9 mouse cellular contexts compared by ENCODE assay signal in the genomic region with DNA sequence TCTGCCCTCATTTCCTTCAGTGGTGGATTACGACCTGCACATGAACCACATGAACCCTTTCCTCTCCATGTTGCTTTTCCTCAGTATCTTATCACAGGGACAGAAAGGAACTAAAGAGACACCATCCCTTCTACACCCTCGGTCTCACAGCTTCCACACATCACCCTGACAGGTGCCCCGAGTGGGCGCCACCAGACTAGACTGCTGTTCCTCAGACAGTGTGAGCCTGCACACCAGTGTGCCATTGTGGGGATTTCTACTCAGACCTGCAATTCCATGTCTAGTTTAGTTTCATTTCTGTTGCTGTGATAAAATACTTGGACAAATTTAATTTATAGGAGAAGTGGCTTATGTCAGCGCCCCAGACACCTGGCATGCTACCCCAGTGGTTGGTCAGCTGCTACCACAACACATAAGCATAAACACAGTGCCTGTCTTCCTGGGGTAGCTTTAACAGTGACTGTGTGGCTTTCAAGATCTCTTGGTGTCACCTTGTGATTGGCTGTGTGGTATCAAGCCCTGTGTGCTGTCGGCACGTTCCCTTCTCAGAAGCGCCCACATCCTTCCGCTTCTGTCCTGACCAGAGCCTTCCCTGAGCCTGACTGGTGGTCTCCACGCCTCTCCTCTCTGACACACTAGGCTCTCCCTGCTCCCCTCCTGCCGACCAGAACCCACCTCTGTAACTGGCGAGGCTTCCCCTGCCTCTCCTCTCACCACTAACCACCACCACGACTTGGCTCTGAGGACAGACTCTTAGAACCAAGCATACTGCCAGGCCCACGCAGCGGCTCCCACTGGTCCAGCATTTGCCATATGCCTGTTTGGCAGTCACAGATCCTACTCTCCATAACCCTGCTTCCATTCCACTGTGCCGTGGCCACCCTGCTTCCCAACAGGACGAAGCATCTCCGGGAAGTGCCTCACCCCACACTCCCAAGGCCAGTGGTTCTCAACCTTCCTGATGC. TPM values are rescaled to one million over a fixed set of nuclear protein-coding genes. Genes with fewer than 3 reads are reported as not detected.
DNase-seq lines count a peak whose midpoint lies in the region; ATAC-seq and TF ChIP-seq lines count a peak whose summit lies in the region.
"Had no signal": no experiment of that assay in that cellular context is flagged by ENCODE, and none has a peak within 500 bp of the region (broad histone marks: within the 10 kb centered on the region; RNA-seq: fewer than 3 reads in every experiment).

No protein-coding gene starts in this region.

- no peak for DNase-seq in heart, postnatal 10 days
- DNase-seq in MEL (ENCODE audit: low read depth, low spot score) = peak; percentile 69
- DNase-seq in induced T-regulatory cell, adult 2 months (ENCODE audit: low read depth) = peak; percentile 92
- DNase-seq in testis, postnatal 10 days (ENCODE audit: low spot score) = no peak
- DNase-seq: gastrocnemius, adult 2 months had no signal

- intact Hi-C loops in heart, postnatal 10 days (cut with DNase I) = loop anchor here (10.0 kb wide), 1 partner anchor 493 kb away; no protein-coding TSS in a partner anchor

- 69% methylated on average over 18 of the region's 18 CpGs for WGBS in heart, embryonic 15.5 days
- 76% methylated on average over 18 of the region's 18 CpGs for WGBS in small intestine, adult 2 months
- 88% methylated on average over 18 of the region's 18 CpGs for WGBS in neural tube, embryonic 15.5 days
- WGBS in kidney, embryonic 16.5 days = 89% methylated on average over 18 of the region's 18 CpGs

- no peak for TF ChIP-seq RAD21 in MEL (IDR thresholded peaks at IDR 0.05; ENCODE audit: low read depth, low read length)

- H3K9ac ChIP-seq in heart, embryonic 15.5 days = no peak overlapping the region
- H3K9ac ChIP-seq in MEL (ENCODE audit: control insufficient read depth, low read depth, low read length, poor library complexity, severe bottlenecking) = no peak overlapping the region
- no peak overlapping the region for H3K9ac ChIP-seq in neural tube, embryonic 15.5 days (replicated peaks)
- no peak overlapping the region for H3K9ac ChIP-seq in kidney, embryonic 16.5 days (replicated peaks; ENCODE audit: low read length)

- H3K4me1 ChIP-seq in heart, embryonic 15.5 days (replicated peaks) = no peaks in the 10 kb centered on the region
- H3K4me1 ChIP-seq in MEL (ENCODE audit: control insufficient read depth in 1 of 2, insufficient read depth in 2 of 2, low read length in 2 of 2) = peaks cover 0 to 7% of the 10 kb centered on the region in 2 experiments; a peak in 2 of 4 replicates
- H3K4me1 ChIP-seq in small intestine, adult 2 months (ENCODE audit: control insufficient read depth, insufficient read depth, insufficient read length, low read length) = peaks cover 15% of the 10 kb centered on the region
- H3K4me1 ChIP-seq in neural tube, embryonic 15.5 days = no peaks in the 10 kb centered on the region
- no peaks in the 10 kb centered on the region for H3K4me1 ChIP-seq in kidney, embryonic 16.5 days (ENCODE audit: insufficient read depth, low read length)

- no peaks in the 10 kb centered on the region for H3K9me3 ChIP-seq in heart, embryonic 15.5 days (replicated peaks)
- no peaks in the 10 kb centered on the region for H3K9me3 ChIP-seq in MEL (replicated peaks; ENCODE audit: insufficient read depth, low read length)
- no peaks in the 10 kb centered on the region for H3K9me3 ChIP-seq in neural tube, embryonic 15.5 days (replicated peaks)
- no peaks in the 10 kb centered on the region for H3K9me3 ChIP-seq in kidney, embryonic 16.5 days (ENCODE audit: low read length)

- peaks cover 21% of the 10 kb centered on the region; the same call in 1 of the 2 replicates for H3K27me3 ChIP-seq in heart, embryonic 15.5 days
- peaks cover 0 to 1% of the 10 kb centered on the region in 2 experiments; a peak in 1 of 4 replicates for H3K27me3 ChIP-seq in MEL (ENCODE audit: control insufficient read depth in 1 of 2, insufficient read depth in 2 of 2, low read length in 2 of 2)
- H3K27me3 ChIP-seq in small intestine, adult 2 months (ENCODE audit: control insufficient read depth, insufficient read depth, low read length) = no peaks in the 10 kb centered on the region
- H3K27me3 ChIP-seq in neural tube, embryonic 15.5 days (replicated peaks) = no peaks in the 10 kb centered on the region
- H3K27me3 ChIP-seq in kidney, embryonic 16.5 days (ENCODE audit: insufficient read depth, low read length) = no peaks in the 10 kb centered on the region

- no peaks in the 10 kb centered on the region for H3K79me2 ChIP-seq in MEL (ENCODE audit: control insufficient read depth, insufficient read depth, low read length, poor library complexity)

- H3K36me3 ChIP-seq in heart, embryonic 15.5 days = no peaks in the 10 kb centered on the region
- no peaks in the 10 kb centered on the region; a peak in 1 of 4 replicates for H3K36me3 ChIP-seq in MEL (ENCODE audit: control insufficient read depth in 1 of 2, insufficient read depth in 2 of 2, low read length in 2 of 2)
- H3K36me3 ChIP-seq in small intestine, adult 2 months (ENCODE audit: control insufficient read depth, insufficient read depth, low read length) = peaks cover 16% of the 10 kb centered on the region
- peaks cover 28% of the 10 kb centered on the region for H3K36me3 ChIP-seq in neural tube, embryonic 15.5 days
- H3K36me3 ChIP-seq in kidney, embryonic 16.5 days (ENCODE audit: insufficient read depth, low read length) = peaks cover 7% of the 10 kb centered on the region; the same call in 1 of the 2 replicates

- TF ChIP-seq EP300 in MEL (IDR thresholded peaks at IDR 0.05; ENCODE audit: low read depth in 1 of 2, low read length in 2 of 2) = 0 out of 4 replicates have a peak, but pooled peaks of 1 of the 2 experiments have one; percentile 12

- H3K27ac ChIP-seq in heart, embryonic 15.5 days = no peak overlapping the region
- no peak overlapping the region for H3K27ac ChIP-seq in MEL (ENCODE audit: control insufficient read depth, low read depth, low read length)
- H3K27ac ChIP-seq in small intestine, adult 2 months (ENCODE audit: insufficient read depth, low read depth, low read length) = peak overlapping the region; percentile 81
- no peak overlapping the region for H3K27ac ChIP-seq in neural tube, embryonic 15.5 days (replicated peaks)
- H3K27ac ChIP-seq in kidney, embryonic 16.5 days (ENCODE audit: low read length) = no peak overlapping the region

- peak; percentile 37; the same call in 1 of the 2 replicates for ATAC-seq in heart, embryonic 15.5 days (replicated peaks; ENCODE audit: insufficient number of reproducible peaks, insufficient read depth, low FRiP score, low read depth)
- no peak for ATAC-seq in neural tube, embryonic 15.5 days (ENCODE audit: low FRiP score)
- no peak for ATAC-seq in kidney, embryonic 16.5 days (ENCODE audit: low FRiP score, low TSS enrichment)

- TF ChIP-seq CTCF in MEL (IDR thresholded peaks at IDR 0.05 in 2 of 3, conservative IDR thresholded peaks at IDR 0.05 in 1 of 3; ENCODE audit: control insufficient read depth in 1 of 3, insufficient read depth in 1 of 3, low read depth in 2 of 3, low read length in 3 of 3, poor library complexity in 1 of 3, severe bottlenecking in 1 of 3) = no peak
- no peak for TF ChIP-seq CTCF in small intestine, adult 2 months (IDR thresholded peaks at IDR 0.05; ENCODE audit: extremely low read depth, insufficient read length, insufficient replicate concordance, low read depth, low read length)

- peak in 1 of 2 experiments; percentile 19; a peak in 1 of 4 replicates for TF ChIP-seq POLR2A in MEL (IDR thresholded peaks at IDR 0.05; ENCODE audit: control insufficient read depth in 1 of 2, insufficient read depth in 1 of 2, low read depth in 1 of 2, low read length in 2 of 2, poor library complexity in 1 of 2)
- no peak for TF ChIP-seq POLR2A in small intestine, adult 2 months (IDR thresholded peaks at IDR 0.05; ENCODE audit: low read depth, low read length)

- no peak overlapping the region for H3K4me2 ChIP-seq in heart, embryonic 15.5 days
- H3K4me2 ChIP-seq in neural tube, embryonic 15.5 days = no peak overlapping the region
- H3K4me2 ChIP-seq in kidney, embryonic 16.5 days (replicated peaks; ENCODE audit: low read depth, low read length) = no peak overlapping the region

- H3K4me3 ChIP-seq in heart, embryonic 15.5 days = no peak overlapping the region
- no peak overlapping the region for H3K4me3 ChIP-seq in MEL (ENCODE audit: control insufficient read depth in 1 of 2, insufficient read depth in 1 of 2, low read depth in 2 of 2, low read length in 2 of 2)
- H3K4me3 ChIP-seq in small intestine, adult 2 months (ENCODE audit: low read depth, low read length) = no peak overlapping the region
- H3K4me3 ChIP-seq in neural tube, embryonic 15.5 days (replicated peaks) = no peak overlapping the region
- no peak overlapping the region for H3K4me3 ChIP-seq in kidney, embryonic 16.5 days (ENCODE audit: low read length)
- H3K4me3 ChIP-seq: gastrocnemius, adult 2 months had no signal

TF ChIP-seq in MEL, 35 proteins besides CTCF, POLR2A, EP300 and RAD21:
- TF ChIP-seq TAL1 (IDR thresholded peaks at IDR 0.05; ENCODE audit: low read length) = no peak
- peak; percentile 16; the same call in 1 of the 2 replicates for TF ChIP-seq TCF12 (IDR thresholded peaks at IDR 0.05; ENCODE audit: low read depth, low read length)
- peak; percentile 29; the same call in 1 of the 2 replicates for TF ChIP-seq NELFE (IDR thresholded peaks at IDR 0.05; ENCODE audit: low read depth, low read length)
- no peak for TF ChIP-seq ETS1 (IDR thresholded peaks at IDR 0.05; ENCODE audit: low read depth, low read length)
- TF ChIP-seq MXI1 (IDR thresholded peaks at IDR 0.05; ENCODE audit: low read depth, low read length) = peak; percentile 20; the same call in 1 of the 2 replicates
- TF ChIP-seq BHLHE40 (IDR thresholded peaks at IDR 0.05; ENCODE audit: borderline replicate concordance, low read depth, low read length) = peak; percentile 77; the same call in 1 of the 2 replicates
TF ChIP-seq in MEL: peak in this region for 4.

RNA-seq across cellular contexts. Expression of a gene that starts 27.2 kb away (rescaled TPM):
- polyA plus RNA-seq in heart, embryonic 15.5 days (2015; fragmentation: Nextera tagmentation; extraction: Ambion mirVana) = 17.9 and 27.0 TPM in 2 replicates
- total RNA-seq in heart, postnatal 10 days (2021) = 10 to 100 TPM in 1 of 2 experiments, 1 to 10 TPM in 1; 9.5 to 12.2 TPM
- 10.6 and 12.5 TPM in 2 replicates for total RNA-seq in MEL (2012; rRNA removed)
- polyA plus RNA-seq in MEL (2012; ENCODE audit: insufficient read depth in 1 of 2, insufficient read length in 2 of 2, low read depth in 1 of 2, low replicate concordance in 2 of 2, missing spikeins in 1 of 2) = 10 to 100 TPM in 1 of 2 experiments, not detected in 1; 20.3 TPM
- polyA plus RNA-seq in small intestine, adult 2 months (2012; rRNA removed) = 29.1 and 134 TPM in 2 replicates
- polyA plus RNA-seq in neural tube, embryonic 15.5 days (2015; fragmentation: Nextera tagmentation; extraction: Ambion mirVana) = 138 and 164 TPM in 2 replicates
- polyA plus RNA-seq in kidney, embryonic 16.5 days (2015; fragmentation: Nextera tagmentation; extraction: Ambion mirVana) = 40.7 and 42.6 TPM in 2 replicates

Comparison
In these comparisons a context has a peak if more than half of its experiments do, and no peak if none do; other contexts are left out.
1. DNase-seq: peak in MEL (single experiment) and induced T-regulatory cell, adult 2 months (single experiment); none in heart, postnatal 10 days (0 of 2) and testis, postnatal 10 days (single experiment).